Mouse (Mus musculus): ENCODE results near the gene Hdgfl2.
A peak's percentile ranks its signal among the peaks of the same experiment; 100 is the strongest.

The Hdgfl2 gene

GRCm38 (mm10) chr17:56078880-56079795 is at the start of gene Hdgfl2:
TSS of gene Hdgfl2 (plus strand) at chr17:56079634.
- peak; percentile 100 for DNase-seq (ENCODE audit: low read depth, low spot score)

GRCm38 (mm10) chr17:56030238-56030870 is 49.1 kb upstream of the Hdgfl2 start:
- DNase-seq (ENCODE audit: low read depth, low spot score): no peak

GRCm38 (mm10) chr17:56030919-56031318 is 48.5 kb upstream of the Hdgfl2 start:
- no peak for DNase-seq (ENCODE audit: low read depth, low spot score)

GRCm38 (mm10) chr17:56031431-56031830 is 48.0 kb upstream of the Hdgfl2 start:
- no peak for DNase-seq (ENCODE audit: low read depth, low spot score)

- no peak for DNase-seq (ENCODE audit: low read depth, low spot score)
These were observed 47.2 kb upstream of the Hdgfl2 start for GRCm38 (mm10) chr17:56032127-56032733.

- DNase-seq (ENCODE audit: low read depth, low spot score): no peak
These were observed 46.6 kb upstream of the Hdgfl2 start for GRCm38 (mm10) chr17:56032831-56033230.

- no peak for DNase-seq (ENCODE audit: low read depth, low spot score)
These were observed 45.3 kb upstream of the Hdgfl2 start for GRCm38 (mm10) chr17:56034040-56034725.

- no peak for DNase-seq (ENCODE audit: low read depth, low spot score)
These were observed 44.7 kb upstream of the Hdgfl2 start for GRCm38 (mm10) chr17:56034726-56035100.

- no peak for DNase-seq (ENCODE audit: low read depth, low spot score)
These were observed 44.2 kb upstream of the Hdgfl2 start for GRCm38 (mm10) chr17:56035216-56035615.

- DNase-seq (ENCODE audit: low read depth, low spot score): peak; percentile 98
These were observed 43.1 kb upstream of the Hdgfl2 start, which contains the start of gene Sh3gl1 for GRCm38 (mm10) chr17:56036176-56036900. TSS of gene Sh3gl1 (minus strand) at chr17:56036635.

GRCm38 (mm10) chr17:56036901-56037287 is 42.5 kb upstream of the Hdgfl2 start:
- DNase-seq (ENCODE audit: low read depth, low spot score): no peak

- DNase-seq (ENCODE audit: low read depth, low spot score): no peak
These were observed 40.7 kb upstream of the Hdgfl2 start for GRCm38 (mm10) chr17:56038583-56039261.

GRCm38 (mm10) chr17:56039345-56039744 is 40.1 kb upstream of the Hdgfl2 start:
- DNase-seq (ENCODE audit: low read depth, low spot score): no peak

GRCm38 (mm10) chr17:56040030-56040856 is 39.2 kb upstream of the Hdgfl2 start, which contains the start of gene Chaf1a:
TSS of gene Chaf1a (plus strand) at chr17:56040439.
- DNase-seq (ENCODE audit: low read depth, low spot score): peak; percentile 99

GRCm38 (mm10) chr17:56040857-56041163 is 38.6 kb upstream of the Hdgfl2 start:
- peak; percentile 28 for DNase-seq (ENCODE audit: low read depth, low spot score)

GRCm38 (mm10) chr17:56051369-56051768 is 28.1 kb upstream of the Hdgfl2 start:
- DNase-seq (ENCODE audit: low read depth, low spot score): no peak

- no peak for DNase-seq (ENCODE audit: low read depth, low spot score)
These were observed 24.5 kb upstream of the Hdgfl2 start for GRCm38 (mm10) chr17:56054938-56055337.

- DNase-seq (ENCODE audit: low read depth, low spot score): no peak
These were observed 23.3 kb upstream of the Hdgfl2 start for GRCm38 (mm10) chr17:56055945-56056678.
